Mouse (Mus musculus) bone marrow macrophage, adult 2 months (primary cell): ENCODE results near the gene Gm5678. TPM values are rescaled to one million over a fixed set of nuclear protein-coding genes. Genes with fewer than 3 reads are reported as not detected.

Experiments
- H3K27ac ChIP-seq: 2 replicates; pipeline ENCODE4 v1.5.1; 2012; ENCODE audit warnings: low read depth, low read length; ENCODE audit not compliant: insufficient read depth
- H3K4me1 ChIP-seq: 2 replicates; pipeline ENCODE4 v1.6.1; 2012; ENCODE audit warnings: low read length; ENCODE audit not compliant: control insufficient read depth, insufficient read depth
- H3K4me3 ChIP-seq: 2 replicates; pipeline ENCODE4 v1.5.1; 2012; ENCODE audit warnings: mild to moderate bottlenecking, low read length, moderate library complexity; ENCODE audit not compliant: insufficient read depth
- CTCF ChIP-seq: IDR thresholded peaks from 2 replicates; pipeline ENCODE4 v1.5.1; 2012; ENCODE audit warnings: low read depth, mild to moderate bottlenecking, low read length, moderate library complexity
- POLR2A ChIP-seq: IDR thresholded peaks from 2 replicates; pipeline ENCODE4 v1.6.1; 2012; ENCODE audit warnings: mild to moderate bottlenecking, low read depth, low read length, borderline replicate concordance
- polyA plus RNA-seq: library from polyadenylated mRNA; stranded (reverse); fragments of >200 nt; gene quantifications from 2 replicates; pipeline ENCODE4 v1.2.4, GENCODE M21; 2012; ENCODE audit not compliant: missing spikeins, insufficient read depth, insufficient read length

Gene Gm5678
- polyA plus RNA-seq, 1 experiment: not detected

- no peak overlapping the region for H3K4me3 ChIP-seq
- TF ChIP-seq CTCF (no peak), POLR2A (no peak)
- no peaks in the 10 kb centered on the region for H3K4me1 ChIP-seq
- H3K27ac ChIP-seq: no peak overlapping the region
Observed at GRCm38 (mm10) chr16:93591450-93592430, 36.2 kb upstream of the Gm5678 start.

- H3K27ac ChIP-seq: no peak overlapping the region
- no peak overlapping the region for H3K4me3 ChIP-seq
- TF ChIP-seq CTCF (no peak), POLR2A (no peak)
- no peaks in the 10 kb centered on the region for H3K4me1 ChIP-seq
Observed at GRCm38 (mm10) chr16:93592711-93593110, 35.2 kb upstream of the Gm5678 start.

DNA sequence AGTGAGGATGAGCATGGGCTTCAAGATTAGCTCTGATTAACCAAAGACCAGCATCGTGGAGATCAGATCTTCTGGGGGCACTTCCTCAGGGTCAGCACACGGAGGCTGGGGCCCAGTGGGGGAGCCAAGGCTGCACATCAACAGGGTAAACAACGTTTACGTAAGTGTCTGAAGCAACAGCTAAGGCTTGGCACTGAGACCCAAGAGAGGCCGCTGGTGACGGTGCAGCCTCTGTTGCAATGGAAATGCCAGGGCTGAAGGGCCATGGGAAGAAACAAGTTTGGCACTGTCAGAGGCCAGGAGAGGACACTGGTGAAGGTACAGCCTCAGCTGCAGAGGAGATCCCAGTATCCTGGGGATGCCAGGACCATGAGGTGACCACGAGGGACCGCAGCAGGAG lies 34.5 kb upstream of the Gm5678 start:
- Histone ChIP-seq H3K4me3 (no peak overlapping the region), H3K27ac (no peak overlapping the region), H3K4me1 (no peaks in the 10 kb centered on the region)
- TF ChIP-seq POLR2A (no peak), CTCF (no peak)

- TF ChIP-seq POLR2A: no peak
- TF ChIP-seq CTCF: no peak
Observed at GRCm38 (mm10) chr16:93594448-93594847, 33.4 kb upstream of the Gm5678 start.

DNA sequence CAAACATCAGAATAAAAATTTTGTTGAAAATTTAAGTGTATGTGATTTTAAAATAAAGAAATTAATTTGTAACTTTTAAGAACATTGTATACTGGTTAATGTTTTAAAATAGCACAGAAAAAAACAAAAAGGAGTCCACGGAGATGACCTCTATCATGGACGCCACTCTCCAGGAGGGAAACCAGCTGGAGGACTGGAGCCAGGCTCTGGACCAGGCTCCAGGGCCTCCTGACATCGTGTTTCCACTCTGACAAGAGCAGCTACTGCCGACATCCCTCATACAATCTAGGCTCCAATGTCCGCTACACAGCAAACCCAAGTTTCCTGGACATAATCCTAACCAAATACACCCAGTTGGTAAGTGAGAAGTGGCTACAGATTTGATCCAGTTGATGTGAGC lies 32.1 kb upstream of the Gm5678 start:
- H3K4me3 ChIP-seq: no peak overlapping the region
- TF ChIP-seq CTCF (no peak), POLR2A (no peak)
- no peak overlapping the region for H3K27ac ChIP-seq
- H3K4me1 ChIP-seq: no peaks in the 10 kb centered on the region

More at GRCm38 (mm10) chr16:93594448-93594847, 33.4 kb upstream of the Gm5678 start:
- Histone ChIP-seq H3K4me3 (no peak overlapping the region), H3K4me1 (no peaks in the 10 kb centered on the region), H3K27ac (no peak overlapping the region)

DNA sequence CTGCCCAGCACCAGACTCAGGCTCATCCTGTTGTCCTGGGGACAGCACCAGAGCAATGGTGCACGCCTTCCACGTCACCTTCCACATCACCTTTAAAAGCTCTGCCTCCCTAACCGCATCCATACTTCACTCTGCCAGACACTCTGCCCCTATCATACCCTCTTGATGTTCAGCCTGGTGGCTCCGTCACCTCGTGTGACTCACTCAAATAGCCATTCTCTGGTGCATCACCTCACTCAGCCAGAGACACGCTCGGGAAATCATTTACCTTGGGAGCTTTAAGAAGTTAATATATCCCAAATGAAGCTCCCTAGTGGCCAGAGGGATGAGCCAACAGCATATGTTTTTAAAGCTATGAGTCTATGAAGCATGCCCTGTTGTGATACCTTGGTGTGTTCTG lies 31.1 kb upstream of the Gm5678 start:
- no peaks in the 10 kb centered on the region for H3K4me1 ChIP-seq
- H3K4me3 ChIP-seq: no peak overlapping the region
- TF ChIP-seq CTCF: no peak
- no peak for TF ChIP-seq POLR2A
- no peak overlapping the region for H3K27ac ChIP-seq

GRCm38 (mm10) chr16:93597551-93597950 lies 30.3 kb upstream of the Gm5678 start:
- no peaks in the 10 kb centered on the region for H3K4me1 ChIP-seq
- no peak overlapping the region for H3K4me3 ChIP-seq
- no peak overlapping the region for H3K27ac ChIP-seq

GRCm38 (mm10) chr16:93599461-93599860 lies 28.4 kb upstream of the Gm5678 start:
- no peak overlapping the region for H3K4me3 ChIP-seq
- H3K4me1 ChIP-seq: peaks cover 4% of the 10 kb centered on the region
- TF ChIP-seq CTCF (no peak), POLR2A (no peak)
- H3K27ac ChIP-seq: no peak overlapping the region

More at GRCm38 (mm10) chr16:93597551-93597950, 30.3 kb upstream of the Gm5678 start:
- TF ChIP-seq CTCF (no peak), POLR2A (no peak)

DNA sequence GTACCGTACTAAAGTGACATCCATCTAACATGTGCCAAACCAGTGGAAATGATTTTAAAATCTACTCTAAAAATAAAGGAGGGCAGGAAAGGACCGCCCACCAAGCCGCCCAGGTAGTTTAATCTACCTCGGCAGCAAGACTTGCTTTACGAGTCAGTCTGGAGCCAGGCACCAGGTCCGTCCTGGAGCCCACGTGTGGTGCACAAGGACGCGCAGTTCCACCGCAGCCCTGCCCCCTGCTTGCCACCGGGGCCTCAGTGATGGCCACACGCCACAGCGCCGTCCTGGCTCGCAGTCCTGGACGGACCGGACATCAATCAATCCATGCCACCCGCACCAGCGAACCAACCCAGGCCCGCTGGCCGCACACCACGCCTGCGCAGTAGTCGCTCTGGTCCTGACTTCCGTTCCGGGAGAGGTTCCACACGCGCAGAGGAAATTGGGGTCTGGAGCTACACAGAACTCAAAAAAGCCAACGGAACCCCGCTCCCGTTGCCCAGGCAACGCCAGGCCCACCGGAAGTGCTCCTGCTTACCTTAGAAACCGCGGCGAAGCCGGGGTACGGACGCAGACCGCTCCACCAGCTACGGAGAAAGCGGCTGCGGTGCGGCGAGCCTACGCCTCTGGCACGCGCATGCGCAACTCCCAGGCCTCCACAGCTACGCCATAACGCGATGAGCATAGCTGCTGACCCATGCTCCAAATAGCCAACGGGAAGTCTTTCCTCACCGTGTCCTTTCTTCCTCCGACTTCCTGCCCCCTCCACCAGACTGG lies 24.3 kb upstream of the Gm5678 start, which contains the start of gene Setd4:
Gene Setd4 (minus strand): TSS at position 625 of the 774 bp plus-strand sequence.
- TF ChIP-seq CTCF: no peak
- TF ChIP-seq POLR2A: peak; percentile 57; the same call in 1 of the 2 replicates
- H3K27ac ChIP-seq: peak within 1 kb of the TSS; percentile 85
- H3K4me3 ChIP-seq: peak within 1 kb of the TSS; percentile 67
- H3K4me1 ChIP-seq: peaks cover 5% of the 10 kb centered on the region

DNA sequence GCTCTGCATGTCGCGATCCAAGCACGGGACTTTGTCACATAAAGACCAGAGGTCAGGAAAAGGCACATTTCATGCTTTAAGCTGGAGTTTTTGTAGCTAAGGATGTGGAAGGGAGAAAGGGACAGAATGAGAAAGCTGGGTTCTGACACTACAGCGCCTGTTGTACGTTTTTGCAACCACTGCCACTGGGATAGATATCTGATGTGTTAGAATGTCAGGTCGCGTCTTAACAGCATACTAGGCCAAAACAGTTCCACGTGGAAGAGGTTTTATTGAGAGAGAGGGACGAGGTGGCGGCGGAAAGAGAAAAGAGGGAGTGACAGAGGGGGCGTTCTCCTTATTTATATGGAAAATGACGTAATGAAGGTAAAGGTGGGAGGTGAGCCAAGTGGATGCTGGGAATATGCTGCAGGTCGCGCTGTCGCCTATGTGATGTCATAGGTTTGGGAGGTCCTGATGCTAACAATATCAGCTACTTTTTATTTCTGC lies 23.4 kb upstream of the Gm5678 start:
- H3K27ac ChIP-seq: no peak overlapping the region
- peak overlapping the region; percentile 67 for H3K4me3 ChIP-seq
- no peak for TF ChIP-seq POLR2A
- TF ChIP-seq CTCF: no peak

More for the DNA sequence above, 23.4 kb upstream of the Gm5678 start:
- peaks cover 5% of the 10 kb centered on the region for H3K4me1 ChIP-seq
